Mouse (Mus musculus): Measurements from ENCODE around the gene Zbtb7a. TPM values are rescaled to one million over a fixed set of nuclear protein-coding genes. Genes with fewer than 3 reads are reported as not detected.
A peak's percentile ranks its signal among the peaks of the same experiment; 100 is the strongest.

Gene Zbtb7a
- 19.5 and 20.1 TPM in 2 replicates for polyA plus RNA-seq (2015; fragmentation: Nextera tagmentation; extraction: Ambion mirVana)

GRCm38 (mm10) chr10:81134966-81135681, at the start of gene Zbtb7a:
Gene Zbtb7a (plus strand): TSS chr10:81135220.
- no peaks in the 10 kb centered on the region for H3K36me3 ChIP-seq
- H3K27ac ChIP-seq (replicated peaks) = peak within 1 kb of the TSS; percentile 99
- no peak for ATAC-seq (ENCODE audit: extremely low read depth, insufficient number of reproducible peaks, low FRiP score, low TSS enrichment)
- peaks cover 13% of the 10 kb centered on the region for H3K27me3 ChIP-seq (replicated peaks)
- H3K4me2 ChIP-seq = peak within 1 kb of the TSS; percentile 90
- H3K4me3 ChIP-seq = peak within 1 kb of the TSS; percentile 96
- H3K4me1 ChIP-seq = peaks cover 39% of the 10 kb centered on the region
- H3K9me3 ChIP-seq = no peaks in the 10 kb centered on the region
- WGBS = 3% methylated on average over 41 of the region's 41 CpGs
- H3K9ac ChIP-seq = peak within 1 kb of the TSS; percentile 100

- Histone ChIP-seq H3K27me3 (replicated peaks) (no peaks in the 10 kb centered on the region), H3K4me3 (no peak overlapping the region), H3K9ac (no peak overlapping the region), H3K36me3 (peaks cover 11% of the 10 kb centered on the region), H3K9me3 (peaks cover 7% of the 10 kb centered on the region; the same call in 1 of the 2 replicates), H3K4me2 (no peak overlapping the region), H3K4me1 (peaks cover 13% of the 10 kb centered on the region), H3K27ac (replicated peaks) (no peak overlapping the region)
- 54% methylated on average over 2 of the region's 2 CpGs for WGBS
- ATAC-seq (ENCODE audit: extremely low read depth, insufficient number of reproducible peaks, low FRiP score, low TSS enrichment) = no peak
These were observed 48.0 kb upstream of the Zbtb7a start for GRCm38 (mm10) chr10:81087021-81087420.

- Histone ChIP-seq H3K9me3 (peaks cover 7% of the 10 kb centered on the region; the same call in 1 of the 2 replicates), H3K36me3 (no peaks in the 10 kb centered on the region), H3K27ac (replicated peaks) (no peak overlapping the region), H3K4me2 (no peak overlapping the region), H3K9ac (peak overlapping the region; percentile 28; the same call in 1 of the 2 replicates), H3K4me1 (peaks cover 17% of the 10 kb centered on the region), H3K27me3 (replicated peaks) (no peaks in the 10 kb centered on the region), H3K4me3 (no peak overlapping the region)
- ATAC-seq (ENCODE audit: extremely low read depth, insufficient number of reproducible peaks, low FRiP score, low TSS enrichment) = no peak; the same call in 1 of the 2 replicates
- WGBS = 42% methylated on average over 2 of the region's 2 CpGs
These were observed 45.8 kb upstream of the Zbtb7a start for GRCm38 (mm10) chr10:81089216-81089615.

- no peak overlapping the region for H3K4me3 ChIP-seq
- 75% methylated on average over 7 of the region's 7 CpGs for WGBS
These were observed 44.4 kb upstream of the Zbtb7a start for GRCm38 (mm10) chr10:81090621-81091020.

GRCm38 (mm10) chr10:81092465-81093250, 42.4 kb upstream of the Zbtb7a start:
- 42% methylated on average over 22 of the region's 22 CpGs for WGBS
- 0 out of 2 replicates have a peak, but pooled peaks cover under 1% of the 10 kb centered on the region for H3K9me3 ChIP-seq
- no peak overlapping the region for H3K27ac ChIP-seq (replicated peaks)
- H3K9ac ChIP-seq = 0 out of 2 replicates have a peak overlapping the region, but pooled peaks have one; percentile 20
- no peak for ATAC-seq (ENCODE audit: extremely low read depth, insufficient number of reproducible peaks, low FRiP score, low TSS enrichment)
- H3K4me1 ChIP-seq = peaks cover 17% of the 10 kb centered on the region
- no peak overlapping the region for H3K4me3 ChIP-seq
- H3K4me2 ChIP-seq = peak overlapping the region; percentile 19; the same call in 1 of the 2 replicates
- H3K27me3 ChIP-seq (replicated peaks) = no peaks in the 10 kb centered on the region
- no peaks in the 10 kb centered on the region for H3K36me3 ChIP-seq

More at GRCm38 (mm10) chr10:81090621-81091020, 44.4 kb upstream of the Zbtb7a start:
- H3K9me3 ChIP-seq = peaks cover 7% of the 10 kb centered on the region; the same call in 1 of the 2 replicates
- H3K4me2 ChIP-seq = no peak overlapping the region
- H3K27me3 ChIP-seq (replicated peaks) = no peaks in the 10 kb centered on the region
- H3K27ac ChIP-seq (replicated peaks) = no peak overlapping the region
- H3K4me1 ChIP-seq = peaks cover 17% of the 10 kb centered on the region
- H3K36me3 ChIP-seq = no peaks in the 10 kb centered on the region
- H3K9ac ChIP-seq = no peak overlapping the region
- no peak for ATAC-seq (ENCODE audit: extremely low read depth, insufficient number of reproducible peaks, low FRiP score, low TSS enrichment)

GRCm38 (mm10) chr10:81094931-81095678, 39.9 kb upstream of the Zbtb7a start:
- no peaks in the 10 kb centered on the region for H3K9me3 ChIP-seq
- H3K4me1 ChIP-seq = peaks cover 4% of the 10 kb centered on the region; the same call in 1 of the 2 replicates
- H3K36me3 ChIP-seq = no peaks in the 10 kb centered on the region
- H3K27me3 ChIP-seq (replicated peaks) = no peaks in the 10 kb centered on the region; the same call in 1 of the 2 replicates
- WGBS = 50% methylated on average over 9 of the region's 9 CpGs
- no peak overlapping the region for H3K27ac ChIP-seq (replicated peaks)
- peak; percentile 48; the same call in 1 of the 2 replicates for ATAC-seq (ENCODE audit: extremely low read depth, insufficient number of reproducible peaks, low FRiP score, low TSS enrichment)
- no peak overlapping the region for H3K9ac ChIP-seq
- H3K4me2 ChIP-seq = no peak overlapping the region
- H3K4me3 ChIP-seq = no peak overlapping the region

GRCm38 (mm10) chr10:81105565-81106112, 29.4 kb upstream of the Zbtb7a start, which contains the start of gene Map2k2:
Gene Map2k2 (plus strand): TSS chr10:81105915.
- Histone ChIP-seq H3K4me1 (peaks cover 20% of the 10 kb centered on the region), H3K9ac (peak within 1 kb of the TSS; percentile 99), H3K36me3 (peaks cover 30% of the 10 kb centered on the region), H3K27ac (replicated peaks) (peak within 1 kb of the TSS; percentile 99), H3K4me3 (peak within 1 kb of the TSS; percentile 89), H3K4me2 (peak within 1 kb of the TSS; percentile 86), H3K9me3 (no peaks in the 10 kb centered on the region), H3K27me3 (replicated peaks) (no peaks in the 10 kb centered on the region)
- peak; percentile 85 for ATAC-seq (ENCODE audit: extremely low read depth, insufficient number of reproducible peaks, low FRiP score, low TSS enrichment)
- WGBS = under 1% methylated on average over 56 of the region's 56 CpGs

GRCm38 (mm10) chr10:81106113-81106721, 28.8 kb upstream of the Zbtb7a start:
- Histone ChIP-seq H3K9ac (peak overlapping the region; percentile 99), H3K4me3 (peak overlapping the region; percentile 89), H3K4me2 (peak overlapping the region; percentile 86), H3K27ac (replicated peaks) (peak overlapping the region; percentile 99), H3K27me3 (replicated peaks) (no peaks in the 10 kb centered on the region), H3K9me3 (no peaks in the 10 kb centered on the region), H3K36me3 (peaks cover 36% of the 10 kb centered on the region), H3K4me1 (peaks cover 20% of the 10 kb centered on the region)
- WGBS = under 1% methylated on average over 34 of the region's 35 CpGs
- peak; percentile 83 for ATAC-seq (ENCODE audit: extremely low read depth, insufficient number of reproducible peaks, low FRiP score, low TSS enrichment)

GRCm38 (mm10) chr10:81112946-81113345, 22.1 kb upstream of the Zbtb7a start:
- peaks cover 96% of the 10 kb centered on the region for H3K36me3 ChIP-seq
- no peaks in the 10 kb centered on the region for H3K9me3 ChIP-seq
- H3K4me3 ChIP-seq = no peak overlapping the region
- H3K4me1 ChIP-seq = no peaks in the 10 kb centered on the region
- H3K27me3 ChIP-seq (replicated peaks) = no peaks in the 10 kb centered on the region
- no peak overlapping the region for H3K27ac ChIP-seq (replicated peaks)
- no peak overlapping the region for H3K9ac ChIP-seq
- 92% methylated on average over 6 of the region's 6 CpGs for WGBS
- ATAC-seq (ENCODE audit: extremely low read depth, insufficient number of reproducible peaks, low FRiP score, low TSS enrichment) = no peak
- no peak overlapping the region for H3K4me2 ChIP-seq

- 92% methylated on average over 10 of the region's 10 CpGs for WGBS
- Histone ChIP-seq H3K4me2 (no peak overlapping the region), H3K27me3 (replicated peaks) (no peaks in the 10 kb centered on the region), H3K36me3 (peaks cover 96% of the 10 kb centered on the region), H3K9ac (no peak overlapping the region), H3K4me1 (no peaks in the 10 kb centered on the region), H3K9me3 (no peaks in the 10 kb centered on the region), H3K4me3 (no peak overlapping the region), H3K27ac (replicated peaks) (no peak overlapping the region)
- ATAC-seq (ENCODE audit: extremely low read depth, insufficient number of reproducible peaks, low FRiP score, low TSS enrichment) = no peak
These were observed 15.4 kb upstream of the Zbtb7a start for GRCm38 (mm10) chr10:81119625-81120024.

Data from heart, embryonic 13.5 days (tissue).